Mouse (Mus musculus): Measurements from ENCODE around the gene Stab2.

The Stab2 gene

DNA sequence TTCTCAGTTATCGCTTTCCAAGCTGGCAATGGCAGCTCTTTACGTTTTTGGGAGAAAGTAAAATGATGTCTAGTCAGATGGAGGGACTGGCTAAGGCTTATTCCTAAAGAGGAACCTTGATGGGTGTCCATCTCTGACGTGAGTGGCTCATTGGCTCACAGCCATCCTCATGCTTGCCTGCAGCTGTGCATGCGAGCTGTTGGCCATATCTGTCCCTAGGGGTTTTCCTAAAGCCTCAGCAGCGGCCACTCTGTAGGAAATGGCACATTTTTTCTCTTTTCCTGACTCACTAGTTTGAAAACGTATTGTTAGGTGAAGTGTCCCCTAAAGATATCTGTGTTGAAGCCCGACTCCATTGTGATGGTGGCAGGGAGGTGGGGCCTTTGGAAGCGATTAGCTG lies 18.0 kb downstream of the Stab2 start:
- DNase-seq (ENCODE audit: low spot score) = no peak

DNA sequence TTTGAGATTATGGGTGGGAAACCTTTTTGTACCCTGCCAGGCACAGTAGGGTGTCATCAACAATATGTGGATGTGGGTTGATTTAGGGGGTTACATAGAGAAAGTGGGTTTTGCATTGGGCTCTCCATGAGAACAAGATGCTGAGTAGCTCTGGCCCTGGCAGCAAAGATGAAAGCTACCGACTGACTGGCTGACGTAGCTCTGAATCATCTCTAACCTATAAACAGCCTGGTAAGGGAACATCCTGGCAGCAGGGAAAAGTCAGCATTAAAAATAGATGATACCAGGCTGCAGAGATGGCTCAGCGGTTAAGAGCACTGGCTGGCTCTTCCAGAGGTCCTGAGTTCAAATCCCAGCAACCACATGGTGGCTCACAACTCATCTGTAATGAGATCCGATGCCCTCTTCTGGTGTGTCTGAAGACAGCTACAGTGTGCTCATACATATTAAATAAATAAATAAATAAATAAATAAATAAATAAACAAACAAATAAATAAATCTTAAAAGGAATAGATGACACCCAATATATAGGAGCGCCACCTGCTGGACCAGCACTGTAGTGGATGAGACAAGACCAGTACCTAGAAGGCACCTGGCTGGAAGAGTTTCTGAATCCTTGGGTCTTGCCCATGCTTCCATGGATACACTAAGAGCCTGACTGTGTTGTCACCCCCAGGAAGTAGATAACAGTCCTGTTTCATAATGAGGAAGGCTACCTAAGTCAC lies 31.7 kb downstream of the Stab2 start:
- DNase-seq (ENCODE audit: low spot score) = no peak

DNA sequence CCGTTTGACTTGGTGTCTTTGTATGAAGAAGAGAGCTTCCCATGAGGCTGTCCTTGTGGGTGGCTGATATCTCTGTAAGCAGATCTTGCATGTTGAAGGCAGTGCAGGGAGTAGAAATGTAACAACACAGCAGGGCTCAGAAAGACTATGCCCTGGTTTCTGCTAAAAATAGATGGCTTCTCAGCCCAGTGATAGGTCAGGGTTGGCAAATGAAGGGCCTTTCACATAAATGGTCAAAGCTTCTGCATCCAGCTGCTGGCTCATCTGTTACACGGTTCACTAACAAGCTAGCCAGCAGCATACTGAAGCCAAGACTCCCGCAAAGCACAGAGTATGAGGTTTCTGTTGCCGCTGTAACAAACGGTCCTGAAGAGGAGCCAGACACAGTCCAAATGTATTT lies 34.5 kb downstream of the Stab2 start:
- DNase-seq (ENCODE audit: low spot score) = no peak

DNA sequence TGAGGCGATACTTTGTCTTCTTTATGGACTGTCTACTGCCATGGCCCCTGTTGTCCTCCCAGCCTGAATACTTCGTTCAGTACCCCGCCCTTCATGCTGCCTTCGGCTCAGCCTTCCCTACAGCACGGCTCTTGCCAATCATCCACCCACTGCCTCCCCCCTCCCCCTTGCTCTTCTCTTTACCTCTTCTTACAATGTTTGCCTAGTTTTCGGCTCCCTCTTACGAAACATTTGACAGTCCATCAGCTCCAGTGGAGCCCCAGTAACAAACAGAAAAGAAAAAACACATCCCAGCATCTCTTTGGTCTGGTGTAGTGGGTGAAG lies 35.4 kb downstream of the Stab2 start:
- DNase-seq (ENCODE audit: low spot score) = no peak

DNA sequence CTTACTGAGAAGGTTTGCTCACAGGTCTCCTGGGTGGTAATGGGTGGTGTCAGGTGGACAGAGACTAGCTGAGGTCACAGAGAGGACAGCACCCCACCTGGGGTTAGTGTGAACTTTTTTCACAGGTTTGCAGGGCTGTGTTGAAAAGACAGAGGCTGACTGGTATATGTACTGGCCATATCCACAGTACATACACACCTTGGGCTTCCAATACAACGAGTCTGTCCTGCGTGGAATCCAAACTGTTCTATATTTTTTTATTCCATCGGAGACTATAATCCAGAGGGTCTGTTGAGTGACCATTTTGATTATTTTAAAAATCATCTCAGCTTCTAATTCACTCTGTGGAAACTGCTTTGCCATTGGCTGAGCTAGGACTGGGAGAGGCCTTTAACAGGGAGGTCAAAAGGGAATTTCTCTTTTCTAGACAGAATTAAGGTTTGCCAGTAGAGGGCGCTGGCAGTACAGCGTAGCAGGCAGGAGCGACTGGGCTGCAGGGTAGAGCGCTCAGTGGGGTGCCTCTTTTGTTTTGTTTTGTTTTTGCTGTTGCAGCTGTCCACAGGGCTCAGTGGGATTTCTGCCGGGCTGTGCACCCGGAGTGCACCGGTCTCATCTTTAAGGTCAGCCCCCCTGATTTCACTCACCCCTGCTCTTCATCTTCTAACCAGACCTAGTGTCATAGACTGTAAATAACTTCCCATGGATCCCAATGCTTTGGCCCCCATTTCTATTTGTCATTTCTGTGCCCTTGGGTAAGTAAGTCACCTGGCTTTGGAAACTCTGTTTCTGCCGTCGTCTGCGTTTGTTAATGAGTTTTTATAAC lies 35.9 kb downstream of the Stab2 start:
- peak; percentile 68 for DNase-seq (ENCODE audit: low spot score)

DNA sequence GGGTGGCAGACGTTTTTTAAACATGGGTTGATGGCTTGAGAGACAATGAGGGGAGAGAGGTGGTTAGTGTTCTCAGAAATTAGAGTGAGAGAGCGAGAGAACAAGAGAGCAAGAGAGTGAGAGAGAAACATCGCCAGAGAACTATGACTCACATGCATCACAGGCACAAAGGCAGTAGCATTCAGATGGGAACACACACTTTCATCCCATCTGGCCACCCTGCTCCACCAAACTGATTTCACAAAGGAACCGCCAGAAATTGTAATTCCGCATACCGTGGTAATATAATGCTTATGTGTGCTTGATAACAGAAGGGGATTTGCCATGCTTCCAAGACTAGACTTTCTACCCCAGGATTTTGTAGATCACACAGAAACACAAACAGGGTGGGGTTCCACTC lies 38.5 kb downstream of the Stab2 start:
- DNase-seq (ENCODE audit: low spot score) = no peak

DNA sequence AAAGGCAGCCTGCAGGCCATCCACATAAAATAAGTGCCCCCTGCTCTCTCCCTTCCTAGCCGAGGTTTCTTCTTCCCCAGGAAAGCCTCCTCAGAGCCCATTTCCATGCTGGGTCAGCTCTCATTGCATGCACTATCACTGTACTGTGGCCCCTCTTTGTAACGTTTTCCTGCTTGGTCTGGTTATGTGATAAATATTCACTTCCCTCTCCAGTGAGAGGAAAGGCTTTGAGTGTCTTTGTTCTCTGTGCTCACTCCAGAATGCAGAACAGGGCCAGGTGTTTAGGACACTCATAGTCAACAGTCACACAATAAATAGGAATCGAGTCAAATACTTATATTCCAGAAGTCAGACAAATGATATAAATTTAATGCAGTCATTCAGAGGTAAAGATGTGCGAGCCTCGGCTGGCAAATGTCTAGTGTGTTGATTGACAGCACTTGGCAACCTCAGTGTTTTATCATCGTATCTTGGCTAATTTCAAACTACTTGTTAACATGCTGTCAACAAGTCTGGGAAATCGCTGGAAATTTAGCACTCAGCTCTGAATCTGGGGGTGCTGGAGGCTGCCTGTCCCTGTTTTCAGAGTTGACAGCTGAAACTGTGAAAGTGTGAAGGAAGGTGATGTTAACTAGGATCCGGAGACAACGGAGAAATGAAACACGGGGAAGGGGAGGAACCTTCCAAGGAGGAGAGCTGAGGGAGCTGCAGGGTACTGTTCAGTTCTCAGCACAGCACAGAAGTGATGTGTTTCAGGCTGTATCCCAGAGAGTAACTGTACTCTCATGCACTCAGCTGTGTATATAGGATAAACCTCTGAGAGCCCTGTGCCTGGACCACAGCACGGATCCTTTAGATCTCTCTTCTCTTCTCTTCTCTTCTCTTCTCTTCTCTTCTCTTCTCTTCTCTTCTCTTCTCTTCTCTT lies 46.0 kb downstream of the Stab2 start:
- no peak for DNase-seq (ENCODE audit: low spot score)

DNA sequence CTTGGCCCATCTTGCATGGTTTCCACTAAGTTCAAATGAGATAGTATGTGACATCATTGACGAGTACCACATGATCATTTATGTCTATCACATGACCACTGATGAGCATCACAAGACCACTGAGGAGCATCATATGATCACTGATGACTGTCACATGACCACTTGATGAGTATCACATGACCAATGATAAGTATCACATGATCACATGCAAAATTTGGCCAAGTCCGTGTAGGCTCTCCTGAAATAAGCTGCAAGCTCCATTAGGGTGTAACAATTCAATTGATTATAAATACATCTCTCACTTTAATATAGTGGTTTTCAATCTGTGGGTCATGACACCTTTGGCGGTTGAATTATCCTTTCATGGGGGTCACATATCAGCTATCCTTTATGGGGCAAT lies 52.5 kb downstream of the Stab2 start:
- no peak for DNase-seq (ENCODE audit: low spot score)

DNA sequence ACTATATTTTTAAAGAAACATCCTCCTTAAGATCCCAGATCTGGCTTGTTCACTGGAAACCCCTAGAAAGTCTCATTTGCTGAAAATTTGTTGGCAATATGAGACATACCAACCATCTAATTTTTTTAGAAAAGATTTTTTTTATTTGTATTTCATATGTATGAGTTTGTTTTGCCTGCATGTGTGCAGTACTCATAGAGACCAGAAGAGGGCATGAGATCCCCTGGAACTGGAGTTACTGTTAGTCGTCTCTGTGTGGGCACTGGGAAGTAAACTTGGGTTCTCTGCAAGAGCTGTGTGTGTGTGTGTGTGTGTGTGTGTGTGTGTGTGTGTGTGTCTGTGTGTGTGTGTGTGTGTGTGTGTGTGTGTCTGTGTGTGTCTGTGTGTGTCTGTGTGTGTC lies 55.1 kb downstream of the Stab2 start:
- DNase-seq (ENCODE audit: low spot score) = no peak

DNA sequence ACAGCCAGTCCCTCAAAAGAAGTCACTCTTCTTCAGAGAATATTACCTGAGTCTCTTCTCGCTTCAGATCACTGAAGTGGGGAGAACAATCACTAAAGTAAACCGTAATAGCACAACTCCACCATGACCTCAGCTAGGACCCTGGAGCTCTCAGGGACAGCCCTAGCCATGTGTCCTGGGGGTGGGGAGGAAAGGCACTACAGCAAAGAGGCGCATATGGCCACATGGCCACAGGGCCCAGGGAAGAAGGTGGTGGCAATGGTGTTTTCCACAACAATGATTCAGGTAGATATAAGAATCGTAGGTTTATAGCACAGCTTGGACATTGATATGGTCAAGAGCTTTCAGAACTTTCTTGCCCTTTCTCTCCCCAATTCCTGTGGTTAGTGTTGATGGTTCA lies 57.0 kb downstream of the Stab2 start:
- DNase-seq (ENCODE audit: low spot score) = no peak

DNA sequence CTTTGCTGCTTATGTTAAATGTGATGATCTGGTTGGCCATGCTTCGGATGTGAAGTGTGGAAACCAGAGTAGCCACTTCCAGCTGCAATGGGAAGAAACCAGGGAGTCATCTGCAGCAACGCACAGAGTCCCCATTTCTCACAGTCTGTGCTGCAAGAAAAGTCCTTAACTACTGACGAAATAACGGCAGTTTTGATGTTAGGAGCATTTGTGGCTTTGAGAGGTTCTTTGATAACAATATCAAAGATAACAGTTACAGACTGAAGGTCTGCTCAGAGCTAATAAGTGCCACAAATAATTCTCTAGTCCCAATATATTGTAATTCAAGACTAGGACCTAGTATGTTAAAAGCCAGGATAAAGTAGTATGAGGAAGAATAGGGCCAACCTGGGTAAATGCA lies 57.9 kb downstream of the Stab2 start:
- no peak for DNase-seq (ENCODE audit: low spot score)

DNA sequence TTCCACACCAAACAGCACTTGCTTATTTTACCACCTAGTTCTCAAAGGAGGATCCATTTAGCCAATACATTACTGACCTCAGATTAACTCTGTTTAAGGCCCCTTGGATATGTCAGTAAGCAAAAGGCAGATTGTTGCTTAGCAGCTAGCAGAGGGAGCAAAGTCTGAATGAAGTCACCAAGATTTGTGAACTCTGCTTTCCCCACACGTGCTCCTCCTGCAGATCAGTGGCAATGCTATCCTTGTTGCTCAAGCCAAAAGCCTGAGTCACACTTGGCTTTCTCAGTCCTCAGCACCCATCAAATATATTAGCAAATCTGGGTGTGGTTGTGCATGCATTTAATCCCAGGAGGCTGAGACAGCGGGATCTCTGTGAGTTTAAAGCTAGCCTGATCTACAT lies 60.3 kb downstream of the Stab2 start:
- no peak for DNase-seq (ENCODE audit: low spot score)

DNA sequence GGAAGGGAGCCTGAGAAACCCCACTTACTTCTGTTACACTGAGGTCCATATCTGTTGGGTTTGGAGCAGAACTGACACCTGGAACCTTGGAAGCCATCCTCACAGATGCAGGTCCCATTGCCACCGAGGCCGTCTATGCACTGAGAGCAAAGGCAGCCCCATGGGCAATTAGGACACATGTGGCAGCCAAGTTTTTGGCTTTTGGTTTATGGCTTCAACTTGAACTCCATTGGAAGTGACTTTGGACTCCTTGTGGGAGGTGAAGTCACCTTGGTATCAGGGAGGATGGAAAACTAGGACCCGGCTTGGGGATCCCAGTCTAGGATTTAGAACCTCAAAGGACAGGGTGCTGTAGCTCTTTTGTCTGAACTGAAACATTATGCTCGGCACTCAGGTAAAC lies 67.2 kb downstream of the Stab2 start:
- no peak for DNase-seq (ENCODE audit: low spot score)

DNA sequence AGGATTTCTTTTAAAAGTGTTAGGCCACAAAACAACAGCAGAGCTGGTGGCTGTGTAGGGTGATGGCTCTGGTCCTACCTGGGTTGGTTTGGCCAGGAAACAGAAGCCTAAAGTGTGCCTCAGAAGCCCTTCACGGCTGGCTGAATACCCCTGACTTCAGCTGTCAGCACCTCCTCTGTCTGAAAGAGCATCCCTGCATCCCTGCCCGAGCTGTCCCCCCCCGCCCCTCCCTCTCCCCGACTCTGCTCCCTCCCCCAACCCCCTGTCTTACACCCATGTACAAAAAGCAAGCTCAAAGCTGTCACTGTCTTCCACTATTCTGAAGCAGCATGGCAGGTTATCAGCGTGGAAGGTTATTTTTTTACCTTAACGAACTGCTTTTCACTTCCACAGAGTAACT lies 73.4 kb downstream of the Stab2 start:
- DNase-seq (ENCODE audit: low spot score) = no peak

DNA sequence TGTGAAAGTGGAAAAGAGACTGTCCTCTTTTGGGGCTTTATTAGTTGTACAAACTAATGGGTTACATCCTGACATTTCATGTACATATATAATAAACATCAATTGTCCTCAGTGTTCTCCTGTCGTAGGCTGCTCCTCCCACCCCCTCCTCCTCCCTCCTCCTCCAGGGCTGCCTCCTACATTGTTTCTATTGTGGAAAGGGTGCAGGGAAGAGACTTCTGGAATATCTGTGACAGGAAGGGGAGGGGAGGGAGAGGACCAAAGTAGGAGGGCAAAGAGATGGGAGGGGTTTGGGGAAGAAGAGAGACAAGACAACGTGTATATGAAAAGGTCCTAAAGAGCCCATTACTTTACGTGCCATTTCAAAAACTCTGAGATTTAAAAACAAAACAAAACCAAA lies 73.9 kb downstream of the Stab2 start:
- DNase-seq (ENCODE audit: low spot score) = no peak

DNA sequence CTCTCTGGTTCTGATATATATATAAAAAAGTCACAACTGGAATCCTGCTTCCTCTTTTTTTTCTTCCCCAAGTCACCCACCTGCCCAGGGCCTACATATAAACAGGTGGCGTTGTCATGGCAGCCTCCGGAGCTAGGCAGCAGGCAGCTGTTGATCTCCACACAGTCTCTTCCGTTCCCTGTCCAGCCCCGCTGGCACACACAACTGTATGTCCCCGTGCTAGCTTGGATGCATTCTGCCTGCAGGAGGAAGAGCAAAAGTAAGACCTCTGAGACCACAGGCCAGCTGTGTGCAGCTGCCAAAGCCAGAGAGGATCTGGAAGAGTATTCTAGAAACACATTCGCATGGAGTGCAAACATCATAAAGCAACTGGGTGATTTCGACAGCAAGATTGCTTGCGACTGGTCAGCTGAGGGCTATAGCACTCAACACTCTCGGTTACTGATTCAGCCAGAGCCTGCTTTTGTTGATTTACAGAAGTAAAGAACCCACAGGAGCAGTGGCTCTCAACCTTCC lies 74.6 kb downstream of the Stab2 start:
- peak; percentile 45 for DNase-seq (ENCODE audit: low spot score)

DNA sequence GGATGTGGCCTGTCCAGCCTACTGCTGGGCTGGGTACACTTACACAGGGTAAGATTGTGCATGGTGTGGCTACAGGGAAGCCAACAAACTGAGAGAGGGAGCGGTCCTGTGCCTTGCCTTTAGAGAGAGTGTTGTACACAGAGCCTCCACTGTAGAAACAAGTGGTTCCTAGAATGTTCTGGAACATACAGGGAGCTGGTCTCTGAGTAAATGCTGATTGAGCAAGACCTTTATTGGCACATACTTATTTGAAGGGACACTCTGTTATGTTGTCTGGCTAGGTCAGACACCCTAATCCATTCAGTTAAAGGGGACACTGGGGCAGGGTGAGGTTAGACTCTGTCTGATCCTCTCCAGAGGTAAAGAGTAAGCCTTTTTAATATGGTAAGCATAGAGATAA lies 84.2 kb downstream of the Stab2 start:
- no peak for DNase-seq (ENCODE audit: low spot score)

DNA sequence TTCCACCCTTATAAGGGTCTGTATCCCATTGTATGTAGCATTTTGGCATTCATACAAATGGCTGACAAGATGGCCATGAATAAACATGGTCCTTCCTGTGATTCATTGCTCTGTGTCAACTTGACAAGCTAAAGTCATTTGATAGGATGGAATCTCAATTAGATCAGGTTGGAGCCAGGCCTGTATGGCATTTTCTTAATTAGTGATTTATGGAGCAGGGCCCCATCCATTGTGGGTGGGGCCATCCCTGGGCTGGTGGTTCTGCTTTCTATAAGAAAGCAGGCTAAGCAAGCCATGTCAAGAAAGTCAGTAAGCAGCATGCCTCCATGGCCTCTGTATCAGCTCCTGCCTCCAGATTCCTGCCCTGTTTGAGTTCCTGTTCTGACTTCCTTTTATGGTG lies 92.2 kb downstream of the Stab2 start:
- DNase-seq (ENCODE audit: low spot score) = no peak

DNA sequence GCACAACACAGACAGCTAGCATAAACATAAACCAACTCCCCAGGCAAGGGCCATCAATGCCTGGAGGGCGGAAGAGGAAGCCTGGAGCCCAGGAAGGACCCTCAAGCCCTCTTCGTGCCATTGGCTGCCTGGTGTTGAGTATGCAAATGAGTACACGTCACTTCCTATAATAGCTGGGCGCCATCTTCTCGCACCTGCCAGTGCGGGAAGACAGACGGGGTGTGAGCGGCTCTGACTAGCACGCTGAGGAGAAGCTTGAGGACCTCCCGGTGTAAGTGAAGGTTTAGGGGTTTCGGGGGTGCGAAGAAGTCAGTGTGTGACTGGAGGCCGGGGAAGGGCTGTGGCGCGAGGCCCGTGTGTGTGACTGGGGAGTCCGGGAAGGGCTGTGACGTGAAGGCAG lies 99.3 kb downstream of the Stab2 start:
- DNase-seq (ENCODE audit: low spot score) = peak; percentile 88

DNA sequence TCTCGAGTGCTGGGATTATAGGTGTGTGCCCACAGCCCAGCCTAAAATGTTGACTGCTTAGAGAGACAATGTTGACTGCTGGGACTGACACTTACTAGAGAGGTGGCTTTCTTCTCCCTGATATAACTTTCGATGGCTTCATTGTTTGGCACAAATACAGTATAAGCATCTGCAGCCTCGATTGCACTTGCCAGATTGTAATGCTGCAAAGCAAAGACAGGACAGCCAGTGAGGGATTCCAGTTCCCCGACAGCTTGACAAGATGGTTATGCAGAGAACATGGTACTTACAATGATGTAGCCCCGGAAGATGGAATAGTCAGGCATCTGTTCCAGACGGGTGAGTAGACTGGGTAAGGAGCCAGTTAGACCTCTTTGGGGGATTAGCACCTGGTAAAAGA lies 100.8 kb downstream of the Stab2 start:
- DNase-seq (ENCODE audit: low spot score) = no peak

DNA sequence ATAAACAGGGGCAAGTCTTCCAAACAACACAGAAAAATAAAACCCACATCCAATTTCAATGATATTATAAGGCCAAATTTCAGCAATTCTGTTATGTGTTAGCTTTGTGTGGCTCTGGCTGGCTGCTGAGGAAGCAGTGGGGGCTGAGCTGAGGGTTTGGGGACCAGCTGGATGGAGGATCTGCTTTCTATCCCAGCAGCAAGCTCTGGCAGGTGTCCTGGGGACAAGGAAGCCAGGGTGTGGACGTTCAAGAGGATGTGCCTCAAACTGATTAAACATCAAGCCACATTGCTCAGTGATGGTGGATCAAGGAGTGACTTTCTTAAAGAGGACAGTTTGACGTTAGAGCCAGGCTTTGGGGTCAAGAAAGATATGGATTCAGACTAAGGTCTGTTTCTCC lies 112.3 kb downstream of the Stab2 start:
- DNase-seq (ENCODE audit: low spot score) = no peak

DNA sequence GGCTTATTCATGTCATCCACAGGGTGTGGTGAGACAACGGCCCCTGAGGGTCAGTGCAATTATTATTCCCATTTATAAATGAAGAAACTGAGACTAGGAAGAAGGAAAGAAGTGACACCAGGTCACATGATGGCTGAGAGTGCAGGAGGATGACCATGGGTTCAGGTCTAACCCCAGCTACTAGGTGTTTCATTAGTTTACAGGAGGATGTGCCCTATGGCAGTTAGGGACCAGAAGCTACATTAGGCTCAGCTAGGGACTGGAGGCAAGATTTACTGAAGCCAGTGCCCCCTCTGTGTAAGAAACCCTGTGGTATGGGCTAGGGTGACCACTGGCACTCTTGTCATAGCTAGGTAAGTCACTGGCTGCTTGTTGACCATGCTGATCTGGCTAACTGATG lies 116.8 kb downstream of the Stab2 start:
- no peak for DNase-seq (ENCODE audit: low spot score)

All from testis, postnatal 14 days (tissue).